Mouse (Mus musculus) liver, adult 2 months (tissue): ENCODE results near the gene Efemp2. TPM values are rescaled to one million over a fixed set of nuclear protein-coding genes. Genes with fewer than 3 reads are reported as not detected.
A peak's percentile ranks its signal among the peaks of the same experiment; 100 is the strongest.

ENCODE experiments used
- DNase-seq: peaks from one replicate; pipeline ENCODE4 v3.0.0-alpha.2; 2011; ENCODE audit warnings: low read depth, low spot score; ENCODE audit errors: extremely low read depth
- H3K27ac ChIP-seq: fragments of 200-500 bp; replicated peaks from 2 replicates; pipeline ENCODE4 v1.5.1; 2012; ENCODE audit warnings: low read depth, mild to moderate bottlenecking, control low read depth, inconsistent platforms, low read length; ENCODE audit not compliant: insufficient read depth
- H3K27me3 ChIP-seq: fragments of 200-500 bp; 2 replicates; pipeline ENCODE4 v1.6.1; 2012; ENCODE audit warnings: mild to moderate bottlenecking, moderate library complexity, low read length, inconsistent platforms; ENCODE audit not compliant: control insufficient read depth, insufficient read depth
- H3K36me3 ChIP-seq: fragments of 200-500 bp; 2 replicates; pipeline ENCODE4 v1.6.1; 2012; ENCODE audit warnings: low read length, inconsistent platforms; ENCODE audit not compliant: control insufficient read depth, insufficient read depth
- H3K4me1 ChIP-seq: fragments of 200-500 bp; 2 replicates; pipeline ENCODE4 v1.6.1; 2011; ENCODE audit warnings: low read length; ENCODE audit not compliant: control insufficient read depth, insufficient read depth
- H3K4me3 ChIP-seq: fragments of 200-500 bp; 2 replicates; pipeline ENCODE4 v1.5.1; 2011; ENCODE audit warnings: low read depth, mild to moderate bottlenecking, control low read depth, low read length, moderate library complexity; ENCODE audit not compliant: insufficient read depth
- H3K79me2 ChIP-seq: fragments of 200-500 bp; 2 replicates; pipeline ENCODE4 v1.6.1; 2012; ENCODE audit warnings: inconsistent platforms, mild to moderate bottlenecking, low read length, moderate library complexity; ENCODE audit not compliant: control insufficient read depth, insufficient read depth
- H3K9ac ChIP-seq: fragments of 200-500 bp; 2 replicates; pipeline ENCODE4 v1.6.1; 2012; ENCODE audit warnings: low read depth, mild to moderate bottlenecking, control low read depth, inconsistent platforms, low read length
- CTCF ChIP-seq: fragments of 200-500 bp; IDR thresholded peaks from 2 replicates; pipeline ENCODE4 v1.5.1; 2011; ENCODE audit warnings: low read depth, low read length, control low read depth
- POLR2A ChIP-seq: fragments of 200-500 bp; IDR thresholded peaks from 2 replicates; pipeline ENCODE4 v1.6.1; 2011; ENCODE audit warnings: low read length, control low read depth; ENCODE audit not compliant: insufficient read depth; ENCODE audit errors: extremely low read depth
- WGBS: fragments of 180-500 bp; shearing (Covaris S2); methylation state at CpG from one replicate; pipeline ENCODE4 v1.1.7; 2018; 5-methylcytosine and 5-hydroxymethylcytosine counted together
- polyA plus RNA-seq: library from polyadenylated mRNA; depleted of rRNA; stranded (reverse); fragments of >200 nt; gene quantifications from 2 replicates; pipeline ENCODE4 v1.2.3, GENCODE M21; 2012
- total RNA-seq: library from RNA; depleted of rRNA; stranded (reverse); fragments of >200 nt; gene quantifications from 2 replicates; pipeline ENCODE4 v1.2.3, GENCODE M21; 2014

Gene Efemp2
- total and polyA plus RNA-seq, 2 experiments: 4.3 to 7.7 TPM

GRCm38 (mm10) chr19:5484496-5484895, 10.7 kb downstream of the Efemp2 start:
- no peak for DNase-seq
- Histone ChIP-seq H3K27me3 (no peaks in the 10 kb centered on the region), H3K79me2 (no peaks in the 10 kb centered on the region), H3K4me1 (peaks cover 7% of the 10 kb centered on the region; the same call in 1 of the 2 replicates), H3K27ac (no peak overlapping the region), H3K36me3 (no peaks in the 10 kb centered on the region), H3K4me3 (no peak overlapping the region), H3K9ac (no peak overlapping the region)
- 91% methylated on average over 5 of the region's 5 CpGs for WGBS
- TF ChIP-seq POLR2A (no peak), CTCF (no peak)

GRCm38 (mm10) chr19:5485371-5485770, 11.6 kb downstream of the Efemp2 start:
- 90% methylated on average over 8 of the region's 8 CpGs for WGBS
- TF ChIP-seq CTCF (no peak), POLR2A (no peak)
- Histone ChIP-seq H3K79me2 (no peaks in the 10 kb centered on the region), H3K4me3 (no peak overlapping the region), H3K27ac (no peak overlapping the region), H3K36me3 (no peaks in the 10 kb centered on the region), H3K9ac (no peak overlapping the region), H3K4me1 (peaks cover 7% of the 10 kb centered on the region; the same call in 1 of the 2 replicates), H3K27me3 (no peaks in the 10 kb centered on the region)
- no peak for DNase-seq

GRCm38 (mm10) chr19:5485821-5486220, 12.1 kb downstream of the Efemp2 start:
- 96% methylated on average over 7 of the region's 7 CpGs for WGBS
- Histone ChIP-seq H3K79me2 (peaks cover 3% of the 10 kb centered on the region; the same call in 1 of the 2 replicates), H3K36me3 (no peaks in the 10 kb centered on the region), H3K9ac (no peak overlapping the region), H3K4me3 (no peak overlapping the region), H3K27me3 (no peaks in the 10 kb centered on the region), H3K27ac (no peak overlapping the region), H3K4me1 (peaks cover 7% of the 10 kb centered on the region; the same call in 1 of the 2 replicates)
- DNase-seq: no peak
- no peak for TF ChIP-seq POLR2A

GRCm38 (mm10) chr19:5486286-5486685, 12.5 kb downstream of the Efemp2 start:
- no peak for DNase-seq
- no peak for TF ChIP-seq POLR2A
- H3K79me2 ChIP-seq: peaks cover 4% of the 10 kb centered on the region; the same call in 1 of the 2 replicates
- H3K27me3 ChIP-seq: no peaks in the 10 kb centered on the region
- H3K4me1 ChIP-seq: peaks cover 7% of the 10 kb centered on the region; the same call in 1 of the 2 replicates
- H3K9ac ChIP-seq: no peak overlapping the region
- WGBS: 91% methylated on average over 8 of the region's 8 CpGs
- no peak overlapping the region for H3K27ac ChIP-seq
- no peak overlapping the region for H3K4me3 ChIP-seq
- H3K36me3 ChIP-seq: no peaks in the 10 kb centered on the region

- H3K4me1 ChIP-seq: peaks cover 7% of the 10 kb centered on the region; the same call in 1 of the 2 replicates
- H3K79me2 ChIP-seq: peaks cover 4% of the 10 kb centered on the region; the same call in 1 of the 2 replicates
- no peak overlapping the region for H3K4me3 ChIP-seq
- WGBS: 84% methylated on average over 4 of the region's 4 CpGs
- H3K27me3 ChIP-seq: no peaks in the 10 kb centered on the region
- no peak for DNase-seq
- H3K36me3 ChIP-seq: no peaks in the 10 kb centered on the region
- H3K27ac ChIP-seq: no peak overlapping the region
- TF ChIP-seq CTCF: no peak
- TF ChIP-seq POLR2A: no peak
- H3K9ac ChIP-seq: no peak overlapping the region
Measured at GRCm38 (mm10) chr19:5486771-5487170, 13.0 kb downstream of the Efemp2 start.

DNA sequence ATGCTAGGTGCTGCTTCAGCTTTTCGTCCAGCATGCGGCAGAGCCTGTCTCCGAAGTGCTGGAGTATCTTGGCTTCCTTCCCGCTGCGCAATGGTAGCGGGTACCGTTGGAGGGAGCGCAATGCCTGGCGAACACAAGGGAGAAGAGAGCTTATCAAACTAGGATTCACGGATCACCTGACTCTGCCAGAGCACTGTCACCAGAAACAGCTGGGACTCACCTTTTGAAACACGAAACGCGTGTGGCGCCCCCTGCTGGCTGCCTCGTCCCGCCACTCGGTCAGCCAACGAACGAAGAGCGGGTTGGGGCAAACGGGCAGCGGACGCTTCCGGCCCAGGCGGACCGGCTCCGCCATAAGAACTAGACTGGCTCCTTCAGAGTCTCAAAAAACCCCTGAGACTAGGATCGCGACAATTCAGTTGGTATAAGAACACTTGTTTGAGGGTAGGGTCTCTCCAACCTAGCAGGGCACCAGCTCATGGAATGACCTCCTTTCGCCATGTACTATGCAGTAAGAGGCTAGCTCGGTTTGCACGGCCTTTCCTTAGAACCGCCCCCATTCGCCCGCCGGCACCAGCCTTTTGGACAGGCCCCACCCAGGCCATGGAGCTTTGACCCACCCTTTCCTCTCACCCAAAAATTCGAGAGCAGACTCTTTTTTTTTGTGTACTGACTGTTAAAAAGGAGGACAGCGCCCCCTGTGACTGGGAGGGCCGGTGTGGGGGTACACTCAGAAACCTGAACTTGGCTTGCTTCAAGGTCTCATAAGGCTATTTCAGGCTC, 14.2 kb downstream of the Efemp2 start, which contains the start of gene Mus81:
Mus81 (minus strand) TSS at position 635 of the 783 bp plus-strand sequence.
- Histone ChIP-seq H3K36me3 (peaks cover 4% of the 10 kb centered on the region; the same call in 1 of the 2 replicates), H3K9ac (peak within 1 kb of the TSS; percentile 76), H3K4me1 (peaks cover 7% of the 10 kb centered on the region; the same call in 1 of the 2 replicates), H3K27me3 (no peaks in the 10 kb centered on the region), H3K27ac (peak within 1 kb of the TSS; percentile 95), H3K79me2 (peaks cover 4% of the 10 kb centered on the region; the same call in 1 of the 2 replicates), H3K4me3 (peak within 1 kb of the TSS; percentile 66)
- under 1% methylated on average over 39 of the region's 39 CpGs for WGBS
- TF ChIP-seq CTCF: peak; percentile 91
- TF ChIP-seq POLR2A: peak; percentile 57; the same call in 1 of the 2 replicates
- peak; percentile 92 for DNase-seq
